Mouse (Mus musculus) CH12F3 (cell line): Measurements from ENCODE around the gene Glod4.
"Not testable (repeated sequence)": the region's sequence is repeated elsewhere in the genome, so short reads cannot be mapped to it uniquely, and the experiment has no call there.

Experiments
- in situ Hi-C: fragments of 300-500 bp; cut with MboI; formaldehyde crosslinking; loops from 2 replicates; pipeline ENCODE4 v1.14.3; 2020; ENCODE audit warnings: low sequenced_read_pairs

Gene Glod4

DNA sequence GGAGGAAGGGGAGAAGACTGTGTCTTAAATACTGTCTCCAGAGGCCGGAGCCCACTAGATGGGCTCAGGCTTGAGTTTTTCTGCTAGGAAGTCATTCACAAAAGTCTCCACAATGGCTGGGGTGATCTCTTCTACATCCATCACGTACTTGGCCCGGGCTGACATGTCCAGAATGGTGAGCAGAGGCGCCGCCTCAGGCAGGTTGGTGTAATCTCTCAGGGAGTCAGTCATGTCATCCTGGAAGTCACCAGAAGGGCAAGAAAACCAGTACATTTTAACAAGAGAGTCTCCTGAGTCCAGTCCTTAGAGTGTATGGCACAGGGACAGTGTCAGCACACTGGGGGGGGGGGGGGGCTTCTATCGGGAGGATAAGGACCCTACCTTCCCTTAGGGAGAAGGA is 15.0 kb upstream of the Glod4 start:
- in situ Hi-C loops, result loop anchor here (5.0 kb wide), 1 partner anchor 139 kb away; the partner anchor contains the start of gene Nxn

DNA sequence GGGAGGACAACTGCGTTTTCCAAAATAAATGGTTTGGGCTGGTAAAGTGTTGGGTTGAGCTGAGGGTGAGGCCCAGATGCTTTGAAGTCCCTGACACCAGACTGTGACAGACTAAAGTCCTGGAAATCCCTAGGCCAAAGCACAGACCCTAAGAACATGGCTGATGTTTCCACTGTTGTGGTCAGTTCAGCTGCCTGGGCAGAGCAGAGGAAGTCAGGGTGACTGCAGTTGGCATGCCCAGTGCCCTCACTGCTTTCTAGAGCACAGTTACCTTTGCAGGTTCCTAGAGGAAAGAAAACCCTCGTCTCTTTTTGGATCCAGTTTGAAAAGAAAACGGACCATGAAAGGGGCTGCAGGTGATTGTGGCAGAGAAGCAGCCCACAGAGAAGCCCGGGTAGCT is 13.9 kb upstream of the Glod4 start:
- in situ Hi-C loops, result loop anchor here (5.0 kb wide), 1 partner anchor 140 kb away; the partner anchor contains the start of gene Nxn

DNA sequence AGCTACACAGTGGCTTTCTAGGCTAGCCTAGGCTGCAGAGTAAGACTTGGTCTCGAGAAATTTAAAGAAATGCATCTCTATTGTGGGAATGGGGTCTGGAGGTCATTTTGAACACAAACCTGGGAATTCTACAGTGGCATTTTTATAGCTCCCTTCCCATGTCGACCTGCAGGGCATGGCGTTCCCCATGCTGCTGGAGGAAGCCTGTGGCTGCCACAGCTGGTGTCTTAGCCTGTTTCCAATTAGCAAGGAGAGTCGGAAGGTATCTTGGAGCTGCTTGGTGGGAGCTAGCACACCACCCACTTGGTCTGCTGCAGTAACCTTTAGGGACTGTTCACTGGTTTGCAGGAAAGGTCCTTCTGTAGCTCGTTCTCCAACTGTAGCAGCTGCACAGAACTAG is 12.6 kb upstream of the Glod4 start:
- in situ Hi-C loops, result loop anchor here (5.0 kb wide), 1 partner anchor 141 kb away; the partner anchor contains the start of gene Nxn

DNA sequence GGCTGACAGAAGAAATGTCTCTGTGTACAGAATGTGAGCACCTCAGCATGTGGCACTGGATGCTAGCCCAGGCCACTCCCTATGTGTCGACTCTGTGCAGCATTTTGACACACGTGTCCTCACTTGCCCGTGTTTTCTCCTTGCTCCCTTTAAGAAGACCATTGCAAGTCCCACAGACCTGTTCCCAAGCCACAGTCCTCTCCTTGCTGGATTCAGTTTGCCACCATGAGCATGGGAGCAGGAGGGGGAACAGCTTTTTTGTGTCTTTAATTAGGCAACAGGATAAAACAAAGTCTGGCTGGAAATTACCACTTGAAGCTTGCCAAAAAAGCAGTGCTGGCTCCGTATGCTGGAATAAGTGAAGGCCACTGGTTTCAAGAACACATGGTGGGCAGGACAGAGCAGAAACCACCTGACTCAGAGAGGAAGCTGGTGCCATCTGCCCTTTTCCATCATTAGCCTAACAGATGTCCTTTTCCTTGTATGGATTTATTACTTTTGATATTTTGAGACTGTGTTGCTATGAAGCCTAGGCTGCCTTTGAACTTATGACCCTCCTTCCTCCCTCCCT is 12.0 kb upstream of the Glod4 start:
- in situ Hi-C loops, result loop anchor here (5.0 kb wide), 1 partner anchor 142 kb away; the partner anchor contains the start of gene Nxn

DNA sequence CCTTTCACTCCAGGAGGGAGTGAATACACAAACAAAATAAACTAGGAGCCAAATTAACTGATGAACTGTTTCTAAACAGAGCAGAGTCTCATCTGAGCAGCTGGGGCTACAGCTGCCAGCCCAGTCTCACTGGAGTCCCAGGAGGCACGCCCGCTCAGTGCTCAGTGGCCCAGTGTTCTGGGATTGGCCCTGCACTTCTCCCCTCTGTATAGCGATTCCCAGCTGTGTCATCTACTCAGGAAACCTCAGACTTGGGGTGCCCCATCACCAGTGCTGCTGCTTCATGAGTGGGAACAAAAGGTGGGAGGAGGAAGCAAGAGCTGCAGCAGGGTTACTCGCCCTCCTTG is 10.4 kb upstream of the Glod4 start:
- in situ Hi-C loops, result no loop called here

DNA sequence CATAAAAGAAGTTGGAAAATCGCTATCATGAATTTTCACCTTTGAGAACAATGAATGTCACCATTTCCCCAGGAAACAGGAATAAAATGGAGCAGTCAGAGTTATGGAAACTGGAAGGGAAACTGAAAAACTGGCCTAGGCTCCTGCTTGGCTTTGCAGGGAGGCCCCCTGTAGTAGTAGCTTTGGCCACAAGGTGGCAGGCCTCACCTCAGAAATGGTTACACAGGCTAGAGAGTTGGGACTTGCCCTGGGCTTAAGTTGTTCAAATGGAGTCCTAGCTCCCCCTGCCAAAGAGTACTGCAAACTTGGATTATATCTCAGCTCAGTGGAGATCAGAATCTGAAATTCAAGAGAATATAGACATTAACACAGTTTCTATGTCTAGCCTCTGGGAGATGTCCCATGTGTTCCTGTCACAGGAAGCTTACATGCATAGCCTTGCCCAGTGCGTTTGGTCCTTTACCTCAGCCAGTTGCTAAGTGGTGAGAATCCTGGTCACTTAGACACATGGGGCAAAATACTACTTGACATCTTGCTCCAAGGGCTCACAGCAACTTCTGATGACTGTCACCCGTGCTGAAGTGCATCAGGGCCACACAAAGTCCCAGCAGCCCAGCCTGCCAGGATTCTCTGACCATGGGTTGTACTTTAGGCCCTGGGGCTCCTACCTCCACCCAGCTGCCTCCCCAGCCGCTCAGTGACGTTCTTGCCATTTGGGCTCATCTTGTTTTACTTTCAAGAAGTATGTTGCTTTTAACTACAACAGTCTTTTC is 9.8 kb upstream of the Glod4 start:
- in situ Hi-C loops, result no loop called here

DNA sequence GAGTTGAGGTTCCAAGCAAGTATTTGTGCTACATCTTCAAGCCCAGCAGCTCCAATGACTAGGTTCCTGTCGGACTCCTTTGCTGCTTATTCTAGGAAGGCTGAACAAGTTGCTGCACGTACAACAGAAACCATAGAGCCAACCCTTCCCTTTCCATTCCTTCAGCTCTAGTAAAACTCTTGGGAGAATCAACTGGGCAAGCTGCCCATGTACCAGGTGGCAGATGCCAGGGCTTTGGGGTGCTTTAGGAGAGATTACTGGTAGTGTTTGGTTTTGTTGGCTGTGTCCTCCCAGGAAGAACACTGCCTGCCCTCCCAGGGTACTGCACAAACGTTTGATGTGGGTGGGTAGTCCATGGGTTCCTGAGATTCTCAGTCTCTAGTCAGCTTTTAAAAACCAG is 8.5 kb upstream of the Glod4 start:
- in situ Hi-C loops, result no loop called here

DNA sequence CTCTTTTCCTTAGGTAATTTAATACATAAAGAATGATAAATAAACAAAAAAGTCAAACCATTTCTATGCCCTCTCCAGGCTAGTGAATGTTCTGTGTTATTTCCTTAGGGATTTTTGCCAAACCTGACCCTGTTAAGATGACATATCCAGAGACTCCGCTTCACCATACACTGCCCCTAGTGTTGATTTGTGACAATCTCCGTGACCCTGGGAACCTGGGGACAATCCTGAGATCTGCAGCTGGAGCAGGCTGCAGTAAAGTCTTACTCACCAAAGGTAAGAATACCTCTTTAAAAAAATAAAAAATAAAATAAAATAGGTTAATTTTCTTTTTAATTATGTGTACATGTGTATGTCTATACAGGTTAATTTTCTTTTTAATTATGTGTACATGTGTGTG is 3.7 kb upstream of the Glod4 start:
- in situ Hi-C loops, result no loop called here

DNA sequence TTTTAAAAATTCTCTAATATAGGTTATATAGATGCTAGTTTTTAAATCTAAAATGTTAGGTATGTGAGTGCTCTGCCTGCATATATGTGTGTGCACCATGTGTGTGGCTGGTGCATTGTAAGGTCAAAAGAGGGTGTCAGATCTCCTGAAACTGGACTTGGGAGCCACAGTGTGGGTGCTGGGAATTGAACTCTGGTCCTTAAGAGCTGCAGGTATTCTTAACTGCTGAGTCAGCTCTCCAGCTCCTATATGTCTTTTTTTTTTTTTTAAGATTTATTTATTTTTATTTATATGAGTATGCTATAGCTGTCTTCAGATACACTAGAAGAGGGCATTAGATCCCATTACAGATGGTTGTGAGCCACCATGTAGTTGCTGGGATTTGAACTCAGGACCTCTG is 2.9 kb upstream of the Glod4 start:
- in situ Hi-C loops, result no loop called here

DNA sequence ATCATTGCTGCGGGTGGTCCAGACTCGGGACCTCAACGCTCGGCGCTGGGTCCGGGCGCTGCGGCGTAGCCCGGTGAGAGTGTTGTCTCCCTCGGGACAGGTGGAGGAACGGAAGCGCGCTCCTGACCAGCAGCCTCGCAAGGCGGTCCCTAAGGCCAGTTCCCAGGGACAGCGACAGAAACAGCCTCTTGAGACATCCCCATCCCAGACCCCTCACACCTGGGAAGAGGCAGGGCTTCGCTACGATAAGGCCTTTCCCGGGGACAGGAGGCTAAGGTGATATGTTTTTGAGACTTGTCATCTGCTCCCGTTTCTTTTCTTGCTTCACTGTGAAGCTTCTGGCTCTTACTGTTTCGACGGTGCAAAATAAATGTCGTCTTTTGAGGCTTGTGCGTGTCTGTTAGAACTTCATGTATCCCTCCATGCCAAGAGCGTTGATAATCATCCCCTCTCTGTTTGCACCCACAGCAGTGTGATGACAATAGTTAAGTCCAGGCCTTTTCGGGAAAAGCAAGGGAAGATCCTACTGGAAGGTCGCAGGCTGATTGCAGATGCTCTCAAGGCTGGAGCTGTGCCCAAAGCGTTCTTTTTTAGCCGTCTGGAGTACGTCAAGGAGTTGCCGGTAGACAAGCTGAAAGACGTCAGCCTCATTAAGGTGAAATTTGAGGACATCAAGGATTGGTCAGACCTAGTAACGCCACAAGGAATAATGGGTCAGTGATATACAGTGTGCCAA is 454 bp upstream of the Glod4 start:
- in situ Hi-C loops, result no loop called here

DNA sequence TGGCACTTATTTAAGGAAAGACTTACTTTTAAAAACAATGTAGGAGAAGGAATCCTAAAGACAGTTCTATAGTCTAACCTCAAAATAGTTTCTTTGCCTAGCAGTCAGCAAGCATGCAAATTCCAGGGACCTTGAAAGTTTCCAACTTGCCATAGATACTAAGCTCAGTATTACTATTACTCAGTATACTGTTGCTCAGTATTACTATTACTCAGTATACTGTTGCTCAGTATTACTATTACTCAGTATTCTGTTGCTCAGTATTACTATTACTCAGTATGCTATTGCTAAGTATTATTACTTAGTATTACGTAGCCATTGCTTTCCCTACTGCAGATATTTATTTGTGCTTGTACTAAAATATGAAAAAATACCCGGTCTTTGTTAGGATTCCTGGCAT is 3.8 kb downstream of the Glod4 start:
- in situ Hi-C loops, result no loop called here

DNA sequence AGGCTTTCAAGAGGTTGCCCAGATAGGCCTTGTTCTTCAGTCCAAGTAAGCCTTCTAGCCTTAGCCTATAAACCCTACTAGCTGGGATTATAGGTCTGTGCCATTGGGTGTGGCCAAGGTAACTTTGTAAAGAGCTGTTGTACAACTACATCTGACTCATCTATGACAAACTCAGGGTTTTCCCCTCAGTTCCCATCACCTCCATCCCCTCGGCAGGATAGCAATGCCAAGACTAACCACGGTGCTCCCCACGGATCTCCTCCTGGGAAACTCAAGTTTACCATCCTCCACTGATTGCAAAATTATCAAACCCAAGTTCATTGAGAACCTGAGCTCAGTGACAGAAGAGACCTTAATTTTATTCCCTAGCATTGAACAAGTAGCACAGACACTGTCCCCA is 7.4 kb downstream of the Glod4 start:
- in situ Hi-C loops, result no loop called here

DNA sequence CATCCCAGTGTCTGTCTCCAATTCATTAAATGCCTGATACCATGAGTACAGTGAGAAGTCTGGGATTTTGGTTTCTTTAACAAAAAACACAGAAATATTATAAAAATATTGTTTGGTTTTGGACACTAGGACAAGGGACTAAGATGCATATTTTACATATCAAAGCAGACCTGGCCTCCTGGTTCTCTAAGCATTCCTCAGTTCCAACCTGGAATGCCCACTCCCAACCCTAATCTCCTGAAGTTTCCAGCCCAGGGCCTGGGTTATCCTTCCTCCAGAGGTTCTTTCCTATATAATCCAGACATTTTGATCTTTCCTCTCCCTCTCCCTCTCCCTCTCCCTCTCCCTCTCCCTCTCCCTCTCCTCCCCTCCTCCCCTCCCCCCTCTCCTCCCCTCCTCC is 18.5 kb downstream of the Glod4 start:
- in situ Hi-C loops, result no loop called here

DNA sequence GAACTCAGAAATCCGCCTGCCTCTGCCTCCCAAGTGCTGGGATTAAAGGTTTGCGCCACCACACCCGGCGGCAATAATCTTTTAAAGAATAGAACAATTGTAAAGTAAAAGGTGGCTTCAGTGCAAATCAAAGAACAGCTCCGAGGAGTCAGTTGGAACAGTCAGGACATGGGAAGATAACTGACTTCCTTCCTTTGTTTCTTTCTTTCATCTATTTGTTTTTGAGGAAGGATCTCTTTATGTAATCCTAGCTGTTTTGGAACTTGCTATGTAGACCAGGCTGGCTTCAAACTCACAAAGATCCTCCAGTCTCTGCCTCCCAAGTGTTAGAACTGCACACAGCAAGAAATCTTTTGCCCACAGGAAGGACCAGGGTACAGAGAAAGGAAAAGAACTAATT is 18.9 kb downstream of the Glod4 start:
- in situ Hi-C loops, result no loop called here

DNA sequence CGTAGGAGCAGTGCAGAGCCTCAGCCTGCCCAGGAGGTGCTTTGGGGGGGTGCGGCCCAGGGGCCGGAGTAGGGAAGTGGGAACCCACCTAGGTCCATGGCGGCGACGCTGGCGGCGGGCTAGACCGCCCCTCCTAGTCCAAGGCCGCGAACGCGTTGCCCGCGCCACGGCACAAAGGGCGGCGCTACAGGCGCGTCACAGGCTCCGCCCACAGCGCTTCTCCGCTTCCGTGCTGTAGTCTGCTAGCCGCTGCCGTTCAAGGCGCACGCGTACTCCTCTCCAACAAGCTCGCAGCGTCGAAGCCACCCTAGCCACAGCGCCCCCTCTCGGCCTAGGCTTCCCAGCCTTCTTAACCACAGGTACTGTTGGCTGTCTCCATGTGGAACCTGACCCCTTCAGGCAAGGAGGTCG is 26.1 kb downstream of the Glod4 start, which contains the start of the genes Dbil5 and Gemin4:
Gene Dbil5, plus strand, starts transcription at position 219 of the 411 bp plus-strand sequence.
Gene Gemin4, minus strand, starts transcription at position 275 of the 411 bp plus-strand sequence.
- in situ Hi-C loops, result no loop called here

DNA sequence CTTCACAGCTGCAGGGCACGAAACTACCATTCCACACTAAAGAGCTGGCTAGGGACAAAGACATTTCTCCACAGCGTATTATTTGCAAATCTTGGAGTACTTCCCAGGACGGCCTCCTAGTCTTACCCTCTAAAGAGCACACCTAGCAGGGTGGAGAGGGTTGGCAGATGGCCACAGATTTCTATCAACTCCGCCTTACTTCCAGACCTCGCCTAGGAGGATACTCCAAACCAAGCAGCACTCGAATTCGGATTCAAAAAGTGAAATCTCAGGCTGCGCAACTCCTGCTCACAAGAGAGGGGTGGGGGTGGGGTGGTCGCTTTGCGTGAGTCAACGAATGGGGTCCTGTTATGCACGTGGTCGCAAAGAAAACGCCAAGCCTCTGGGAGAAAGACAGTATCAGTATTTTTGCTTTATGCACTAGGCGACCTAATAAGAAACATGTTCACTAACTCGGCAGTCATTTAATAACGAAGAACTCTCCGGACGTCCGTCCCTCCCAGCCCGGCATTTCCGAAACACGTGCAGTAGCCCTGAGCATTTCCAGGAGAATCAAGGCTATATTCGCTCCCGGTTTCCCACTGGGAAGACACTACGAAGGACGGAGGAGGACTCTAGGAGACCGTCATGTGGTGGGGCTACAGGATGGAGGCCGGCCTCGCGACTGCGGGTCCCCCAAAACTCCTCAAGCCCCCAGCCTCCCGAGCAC is 26.7 kb downstream of the Glod4 start:
- in situ Hi-C loops, result no loop called here

DNA sequence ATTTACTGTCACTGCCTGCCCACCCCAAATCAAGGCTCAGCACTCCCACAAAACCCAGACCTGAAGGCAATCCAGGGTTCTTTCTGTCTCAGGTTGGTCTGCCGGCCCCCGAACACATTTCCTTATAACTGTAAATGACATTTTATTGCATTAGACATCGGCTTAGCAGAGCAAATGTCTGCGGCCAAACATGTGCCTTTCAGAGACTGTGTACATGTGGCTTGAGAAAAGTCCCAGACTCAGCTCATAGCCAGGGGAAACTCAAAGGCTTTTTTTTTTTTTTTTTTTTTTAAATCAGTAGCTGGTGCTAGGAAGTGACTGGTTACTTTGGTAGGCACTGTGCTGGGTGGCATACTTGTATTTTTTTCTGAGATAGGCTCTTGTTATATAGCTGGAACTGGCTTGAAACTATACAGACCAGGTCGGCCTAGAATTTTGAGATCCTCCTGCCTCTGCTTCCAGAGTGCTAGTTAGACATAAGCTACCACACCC is 27.4 kb downstream of the Glod4 start:
- in situ Hi-C loops, result no loop called here

DNA sequence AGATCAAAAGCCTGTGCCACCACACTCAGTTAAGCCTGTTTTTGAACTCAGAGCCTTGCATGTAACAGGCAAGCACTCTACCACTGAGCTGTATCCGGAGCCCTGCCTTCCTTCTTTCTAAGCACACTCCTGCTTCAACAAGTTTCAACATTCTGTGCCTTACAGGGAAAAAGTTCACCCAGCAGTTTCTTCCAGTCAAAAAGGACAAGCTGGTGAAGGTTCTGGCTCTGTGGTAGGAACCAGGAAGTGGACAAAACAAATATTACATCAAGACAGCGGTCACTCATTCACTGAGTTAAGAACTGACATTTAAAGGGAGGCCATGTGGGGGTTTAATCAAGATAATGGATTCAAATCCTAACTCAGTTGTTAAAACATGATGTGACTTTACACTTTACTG is 28.5 kb downstream of the Glod4 start:
- in situ Hi-C loops, result no loop called here

DNA sequence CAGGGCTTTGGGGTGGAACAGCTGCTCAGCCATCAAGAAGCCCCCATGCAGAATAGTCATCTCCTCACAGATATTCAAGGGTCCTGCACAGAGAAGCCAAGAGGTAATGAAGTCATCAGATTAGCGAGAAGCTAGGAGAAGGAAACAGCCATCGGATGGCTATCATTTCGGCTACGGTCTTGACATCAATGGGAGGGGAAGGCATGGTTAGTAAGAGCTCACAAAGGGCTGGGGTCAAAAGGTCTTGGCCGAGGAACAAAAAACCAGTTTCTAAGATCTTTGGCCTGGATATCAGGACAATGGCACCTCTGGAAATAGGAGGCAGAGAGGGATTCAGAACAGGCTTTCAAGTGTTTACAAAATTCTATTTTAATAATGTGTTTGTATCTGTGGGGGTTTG is 29.7 kb downstream of the Glod4 start:
- in situ Hi-C loops, result no loop called here

DNA sequence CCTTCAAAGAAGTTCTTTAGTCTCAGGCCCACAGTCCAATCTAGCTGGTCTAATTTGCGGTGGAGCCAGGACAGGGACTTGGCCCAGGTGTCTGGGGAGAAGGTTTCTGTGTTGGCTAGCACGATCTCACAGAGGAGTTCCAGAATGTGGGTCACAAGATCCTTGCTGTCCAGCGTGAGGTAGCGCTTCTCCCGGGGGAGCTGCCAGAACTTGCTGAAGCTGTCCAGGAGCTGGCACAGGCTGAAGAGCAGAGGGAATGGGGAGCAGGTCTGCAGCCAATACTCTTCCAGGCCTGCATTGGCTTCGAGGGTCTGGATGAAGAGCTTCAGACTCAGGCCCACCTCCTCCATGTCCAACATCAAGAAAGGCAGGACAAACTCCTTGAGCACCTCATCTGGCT is 31.9 kb downstream of the Glod4 start:
- in situ Hi-C loops, result not testable (repeated sequence)
